Comparison of ENCODE assay signal across 9 mouse cellular contexts in genomic region chr17:80825971-80826730, GRCm38 (mm10).
DNase-seq lines count a peak whose midpoint lies in the region; ATAC-seq lines count a peak whose summit lies in the region.
"Had no signal": no experiment of that assay in that cellular context is flagged by ENCODE, and none has a peak within 500 bp of the region (broad histone marks: within the 10 kb centered on the region; RNA-seq: fewer than 3 reads in every experiment).

No protein-coding gene starts in this region.

- H3K27ac ChIP-seq in limb, embryonic 13.5 days: peak overlapping the region; percentile 92

- 33% methylated on average over 12 of the region's 12 CpGs for WGBS in limb, embryonic 13.5 days

- peak; percentile 25 for DNase-seq in ES-CJ7 (ENCODE audit: low read depth, low spot score)
- peak; percentile 59 for DNase-seq in embryo, embryonic 11 days
- peak; percentile 64 to 70 for DNase-seq in heart, postnatal 14 days
- DNase-seq in ovary, postnatal 14 days (ENCODE audit: low spot score): no peak
- DNase-seq in thymus, postnatal 4 days: no peak
- no peak for DNase-seq in thymus, postnatal 0 days (ENCODE audit: low spot score)
- DNase-seq in left cerebral cortex, adult 11 months (ENCODE audit: low spot score): no peak

- H3K9me3 ChIP-seq in limb, embryonic 13.5 days: no peaks in the 10 kb centered on the region
- H3K9me3 ChIP-seq: forebrain, embryonic 12.5 days had no signal

- H3K4me2 ChIP-seq in limb, embryonic 13.5 days (replicated peaks): peak overlapping the region; percentile 56
- H3K4me2 ChIP-seq: forebrain, embryonic 12.5 days had no signal

- H3K27me3 ChIP-seq in limb, embryonic 13.5 days: no peaks in the 10 kb centered on the region
- H3K27me3 ChIP-seq: forebrain, embryonic 12.5 days had no signal

- H3K9ac ChIP-seq in limb, embryonic 13.5 days: no peak overlapping the region
- H3K9ac ChIP-seq: forebrain, embryonic 12.5 days had no signal

- ATAC-seq in limb, embryonic 13.5 days (ENCODE audit: low FRiP score, low read depth): peak; percentile 69

- intact Hi-C loops in heart, postnatal 14 days (cut with DNase I): loop anchor here (5.0 kb wide), 1 partner anchor 156 kb away; no protein-coding TSS in a partner anchor

- peak overlapping the region; percentile 20; the same call in 1 of the 2 replicates for H3K4me3 ChIP-seq in limb, embryonic 13.5 days
- H3K4me3 ChIP-seq: forebrain, embryonic 12.5 days had no signal

- H3K36me3 ChIP-seq in limb, embryonic 13.5 days: no peaks in the 10 kb centered on the region
- H3K36me3 ChIP-seq: forebrain, embryonic 12.5 days had no signal

- H3K4me1 ChIP-seq in limb, embryonic 13.5 days: peaks cover 24% of the 10 kb centered on the region
- H3K4me1 ChIP-seq: forebrain, embryonic 12.5 days had no signal

Comparison
In these comparisons a context has a peak if more than half of its experiments do, and no peak if none do; other contexts are left out.
1. DNase-seq: peak in ES-CJ7 (single experiment), embryo, embryonic 11 days (single experiment) and heart, postnatal 14 days (2 of 2); none in ovary, postnatal 14 days (single experiment), thymus, postnatal 4 days (single experiment), thymus, postnatal 0 days (single experiment) and left cerebral cortex, adult 11 months (single experiment).